Mouse (Mus musculus) E14TG2a.4 (cell line): ENCODE data around the gene Dnajc12.
A peak's percentile ranks its signal among the peaks of the same experiment; 100 is the strongest.
"Not testable (repeated sequence)": the region's sequence is repeated elsewhere in the genome, so short reads cannot be mapped to it uniquely, and the experiment has no call there.

Experiments used
- H3K27me3 ChIP-seq: 2 replicates; pipeline ENCODE4 v1.6.1; 2014; ENCODE audit warnings: low read length, control low read depth; ENCODE audit not compliant: insufficient read depth
- H3K36me3 ChIP-seq: 2 replicates; pipeline ENCODE4 v1.6.1; 2014; ENCODE audit warnings: low read length, control low read depth; ENCODE audit not compliant: insufficient read depth
- H3K4me1 ChIP-seq: replicated peaks from 2 replicates; pipeline ENCODE4 v1.6.1; 2014; ENCODE audit warnings: low read depth, low read length, control low read depth
- H3K4me3 ChIP-seq: replicated peaks from 2 replicates; pipeline ENCODE4 v1.5.1; 2014; ENCODE audit warnings: mild to moderate bottlenecking, low read length
- H3K9me3 ChIP-seq: 2 replicates; pipeline ENCODE4 v1.6.1; 2014; ENCODE audit warnings: low read length, control low read depth
- CTCF ChIP-seq: conservative IDR thresholded peaks from 2 replicates; pipeline ENCODE4 v1.5.1; 2014; ENCODE audit warnings: low read length
- NANOG ChIP-seq: IDR thresholded peaks from 2 replicates; pipeline ENCODE4 v1.6.1; 2014; ENCODE audit warnings: borderline replicate concordance, low read length, mixed read lengths
- POU5F1 ChIP-seq: IDR thresholded peaks from 2 replicates; pipeline ENCODE4 v1.6.1; 2014; ENCODE audit warnings: low read length, borderline replicate concordance

Dnajc12 gene

GRCm38 (mm10) chr10:63378948-63379680, 3.1 kb upstream of the Dnajc12 start:
- H3K4me1 ChIP-seq, result peaks cover 24% of the 10 kb centered on the region
- no peaks in the 10 kb centered on the region for H3K36me3 ChIP-seq
- H3K9me3 ChIP-seq, result no peaks in the 10 kb centered on the region
- 0 out of 2 replicates have a peak, but pooled peaks cover 6% of the 10 kb centered on the region for H3K27me3 ChIP-seq
- no peak overlapping the region for H3K4me3 ChIP-seq
- no peak for TF ChIP-seq POU5F1
- no peak for TF ChIP-seq NANOG
- TF ChIP-seq CTCF, result no peak

GRCm38 (mm10) chr10:63381498-63382280, 554 bp upstream of the Dnajc12 start, which contains the start of gene Sirt1:
Sirt1 (minus strand) TSS chr10:63381704.
- Histone ChIP-seq H3K4me1 (peaks cover 17% of the 10 kb centered on the region), H3K9me3 (no peaks in the 10 kb centered on the region), H3K36me3 (no peaks in the 10 kb centered on the region), H3K27me3 (0 out of 2 replicates have a peak, but pooled peaks cover 6% of the 10 kb centered on the region), H3K4me3 (peak within 1 kb of the TSS; percentile 82)
- TF ChIP-seq CTCF (no peak), NANOG (no peak), POU5F1 (no peak)

- H3K4me3 ChIP-seq, H3K9me3 ChIP-seq, H3K36me3 ChIP-seq, H3K27me3 ChIP-seq: not testable (repeated sequence)
- peaks cover 21% of the 10 kb centered on the region for H3K4me1 ChIP-seq
Measured at GRCm38 (mm10) chr10:63385897-63386296, 3.7 kb downstream of the Dnajc12 start.

- Histone ChIP-seq H3K4me1 (peaks cover 15% of the 10 kb centered on the region), H3K4me3 (peak overlapping the region; percentile 82), H3K9me3 (no peaks in the 10 kb centered on the region), H3K27me3 (0 out of 2 replicates have a peak, but pooled peaks cover 3% of the 10 kb centered on the region), H3K36me3 (no peaks in the 10 kb centered on the region)
- TF ChIP-seq POU5F1 (no peak), CTCF (no peak)
Measured at GRCm38 (mm10) chr10:63386444-63386843, 4.2 kb downstream of the Dnajc12 start.

- TF ChIP-seq CTCF (no peak), POU5F1 (no peak), NANOG (no peak)
- Histone ChIP-seq H3K4me1 (peaks cover 10% of the 10 kb centered on the region), H3K36me3 (no peaks in the 10 kb centered on the region), H3K27me3 (no peaks in the 10 kb centered on the region), H3K4me3 (peak overlapping the region; percentile 82), H3K9me3 (no peaks in the 10 kb centered on the region)
Measured at GRCm38 (mm10) chr10:63386991-63387390, 4.7 kb downstream of the Dnajc12 start.

- Histone ChIP-seq H3K9me3 (no peaks in the 10 kb centered on the region), H3K4me3 (no peak overlapping the region), H3K27me3 (no peaks in the 10 kb centered on the region), H3K36me3 (no peaks in the 10 kb centered on the region), H3K4me1 (0 out of 2 replicates have a peak, but pooled peaks cover 7% of the 10 kb centered on the region)
- TF ChIP-seq NANOG, result no peak
- no peak for TF ChIP-seq CTCF
- no peak for TF ChIP-seq POU5F1
Measured at GRCm38 (mm10) chr10:63388948-63389347, 6.7 kb downstream of the Dnajc12 start.

GRCm38 (mm10) chr10:63396963-63397362, 14.7 kb downstream of the Dnajc12 start:
- Histone ChIP-seq H3K9me3 (no peaks in the 10 kb centered on the region), H3K36me3 (no peaks in the 10 kb centered on the region), H3K4me3 (no peak overlapping the region), H3K27me3 (no peaks in the 10 kb centered on the region), H3K4me1 (no peaks in the 10 kb centered on the region)
- TF ChIP-seq NANOG (no peak), POU5F1 (no peak), CTCF (no peak)

GRCm38 (mm10) chr10:63402731-63403504, 20.7 kb downstream of the Dnajc12 start:
- Histone ChIP-seq H3K9me3 (no peaks in the 10 kb centered on the region), H3K36me3 (no peaks in the 10 kb centered on the region), H3K27me3 (no peaks in the 10 kb centered on the region), H3K4me3 (no peak overlapping the region), H3K4me1 (no peaks in the 10 kb centered on the region)
- TF ChIP-seq CTCF, result no peak
- TF ChIP-seq NANOG, result no peak
- no peak for TF ChIP-seq POU5F1
